Mouse (Mus musculus) limb, embryonic 14.5 days (tissue): ENCODE results near the gene Tmem127. TPM values are rescaled to one million over a fixed set of nuclear protein-coding genes. Genes with fewer than 3 reads are reported as not detected.

ENCODE experiments used
- ATAC-seq: fragments of 200-750 bp; cut with Nextera tagmentation; 2 replicates; pipeline ENCODE4 v1.8.0; 2017; ENCODE audit warnings: low read depth, moderate number of reproducible peaks, moderate TSS enrichment; ENCODE audit not compliant: low FRiP score
- DNase-seq: peaks from one replicate; pipeline ENCODE4 v3.0.0-alpha.2; 2015; ENCODE audit warnings: low spot score
- H3K27ac ChIP-seq: fragments of 300-500 bp; sonication (generic); replicated peaks from 2 replicates; pipeline ENCODE4 v1.5.1; 2014; ENCODE audit warnings: low read depth, mild to moderate bottlenecking, low read length, moderate library complexity, mixed read lengths
- H3K27me3 ChIP-seq: fragments of 300-500 bp; sonication (generic); 2 replicates; pipeline ENCODE4 v1.6.1; 2014; ENCODE audit warnings: low read length, mixed read lengths; ENCODE audit not compliant: control insufficient read depth, insufficient read depth
- H3K36me3 ChIP-seq: fragments of 300-500 bp; sonication (generic); 2 replicates; pipeline ENCODE4 v1.6.1; 2014; ENCODE audit warnings: mild to moderate bottlenecking, low read length, moderate library complexity, mixed read lengths; ENCODE audit not compliant: control insufficient read depth, insufficient read depth
- H3K4me1 ChIP-seq: fragments of 300-500 bp; sonication (generic); 2 replicates; pipeline ENCODE4 v1.6.1; 2014; ENCODE audit warnings: antibody characterized with exemption, low read length, mixed read lengths; ENCODE audit not compliant: control insufficient read depth, insufficient read depth
- H3K4me2 ChIP-seq: fragments of 300-500 bp; sonication (generic); replicated peaks from 2 replicates; pipeline ENCODE4 v1.6.1; 2014; ENCODE audit warnings: low read depth, mild to moderate bottlenecking, low read length, moderate library complexity; ENCODE audit not compliant: severe bottlenecking
- H3K4me3 ChIP-seq: fragments of 300-500 bp; sonication (generic); replicated peaks from 2 replicates; pipeline ENCODE4 v1.5.1; 2014; ENCODE audit warnings: low read length
- H3K9ac ChIP-seq: fragments of 300-500 bp; sonication (generic); 2 replicates; pipeline ENCODE4 v1.6.1; 2014; ENCODE audit warnings: mild to moderate bottlenecking, low read depth, low read length, moderate library complexity; ENCODE audit not compliant: severe bottlenecking
- H3K9me3 ChIP-seq: fragments of 300-500 bp; sonication (generic); 2 replicates; pipeline ENCODE4 v1.6.1; 2016; ENCODE audit warnings: low read length; ENCODE audit not compliant: control insufficient read depth
- POLR2A ChIP-seq: fragments of 200-500 bp; IDR thresholded peaks from 2 replicates; pipeline ENCODE4 v1.8.0; 2012; ENCODE audit warnings: inconsistent platforms, mild to moderate bottlenecking, moderate library complexity, borderline replicate concordance; ENCODE audit not compliant: insufficient read depth, insufficient read length; ENCODE audit errors: extremely low read depth
- WGBS: fragments of 180-500 bp; shearing (Covaris S2); extraction: QIAGEN DNeasy Blood & Tissue Kit; methylation state at CpG from one replicate; pipeline ENCODE4 v1.1.7; 2014; 5-methylcytosine and 5-hydroxymethylcytosine counted together
- polyA plus RNA-seq, 2 experiments: library from polyadenylated mRNA; depleted of rRNA in 1 of 2; stranded (reverse) in 1 of 2; unstranded in 1 of 2; fragments of >200 nt; fragmentation: Nextera tagmentation in 1 of 2; extraction: Ambion mirVana in 1 of 2; gene quantifications; 2 replicates each; pipeline versions ENCODE4 v1.2.1 to v1.2.3; 2012 to 2014

Tmem127 gene
- polyA plus RNA-seq, 2 experiments, result 22.7 to 36.2 TPM

DNA sequence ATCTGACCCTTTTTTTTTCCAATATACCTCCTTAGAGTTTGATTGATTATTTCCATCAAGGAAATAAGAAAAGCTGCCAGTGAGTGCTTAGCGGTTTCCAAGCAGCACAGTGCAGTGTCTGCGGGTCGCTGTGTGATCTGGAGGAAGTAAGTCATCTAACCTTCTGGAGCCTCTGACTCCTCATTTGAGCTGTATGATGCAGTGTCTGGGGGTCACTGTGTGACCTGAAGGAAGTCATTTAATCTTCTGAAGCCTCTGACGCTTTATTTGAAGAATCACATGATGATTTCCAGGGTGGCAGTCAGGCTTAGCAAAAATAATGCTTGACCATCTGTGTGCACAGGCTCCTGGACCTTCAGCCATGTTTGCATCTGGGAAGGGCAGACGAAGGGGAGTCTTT, 5.1 kb downstream of the Tmem127 start:
- no peaks in the 10 kb centered on the region for H3K27me3 ChIP-seq
- H3K4me2 ChIP-seq, result no peak overlapping the region
- ATAC-seq (no peak), DNase-seq (no peak)
- peaks cover 37% of the 10 kb centered on the region for H3K36me3 ChIP-seq
- H3K27ac ChIP-seq, result no peak overlapping the region
- no peak overlapping the region for H3K9ac ChIP-seq
- TF ChIP-seq POLR2A, result no peak
- H3K4me3 ChIP-seq, result no peak overlapping the region
- peaks cover 11% of the 10 kb centered on the region for H3K4me1 ChIP-seq
- 68% methylated on average over 5 of the region's 5 CpGs for WGBS
- H3K9me3 ChIP-seq, result no peaks in the 10 kb centered on the region

DNA sequence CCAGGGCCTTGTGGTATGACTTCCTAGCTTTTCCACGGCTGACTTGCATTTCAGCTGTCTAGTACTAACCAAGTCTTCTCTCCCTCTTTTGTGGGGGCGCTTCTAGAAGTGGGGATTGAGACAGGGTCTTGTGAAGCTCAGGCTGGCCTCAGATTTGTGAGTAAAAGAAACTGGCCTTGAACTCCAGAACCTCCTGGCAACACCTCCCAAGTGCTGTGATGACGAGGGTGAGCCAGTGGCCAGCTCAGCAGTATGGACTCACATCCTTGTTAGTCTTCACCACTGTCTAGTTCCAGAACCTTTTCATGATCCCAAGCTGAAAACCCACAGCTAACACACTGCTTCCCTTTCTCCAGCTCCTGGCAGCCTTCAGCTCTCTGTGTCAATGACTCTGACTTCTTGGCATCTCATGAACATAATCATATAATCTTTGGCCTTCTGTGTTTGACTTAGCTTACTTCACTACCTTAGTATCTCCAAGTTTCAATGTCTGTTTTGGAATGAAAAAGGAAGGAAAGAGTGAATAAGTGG, 7.0 kb downstream of the Tmem127 start:
- H3K4me2 ChIP-seq, result no peak overlapping the region
- H3K27me3 ChIP-seq, result no peaks in the 10 kb centered on the region
- ATAC-seq (no peak), DNase-seq (no peak)
- no peak for TF ChIP-seq POLR2A
- peaks cover 48% of the 10 kb centered on the region for H3K36me3 ChIP-seq
- H3K4me1 ChIP-seq, result no peaks in the 10 kb centered on the region
- H3K9me3 ChIP-seq, result no peaks in the 10 kb centered on the region
- WGBS, result 82% methylated on average over 3 of the region's 3 CpGs
- H3K9ac ChIP-seq, result no peak overlapping the region
- H3K27ac ChIP-seq, result no peak overlapping the region
- no peak overlapping the region for H3K4me3 ChIP-seq

DNA sequence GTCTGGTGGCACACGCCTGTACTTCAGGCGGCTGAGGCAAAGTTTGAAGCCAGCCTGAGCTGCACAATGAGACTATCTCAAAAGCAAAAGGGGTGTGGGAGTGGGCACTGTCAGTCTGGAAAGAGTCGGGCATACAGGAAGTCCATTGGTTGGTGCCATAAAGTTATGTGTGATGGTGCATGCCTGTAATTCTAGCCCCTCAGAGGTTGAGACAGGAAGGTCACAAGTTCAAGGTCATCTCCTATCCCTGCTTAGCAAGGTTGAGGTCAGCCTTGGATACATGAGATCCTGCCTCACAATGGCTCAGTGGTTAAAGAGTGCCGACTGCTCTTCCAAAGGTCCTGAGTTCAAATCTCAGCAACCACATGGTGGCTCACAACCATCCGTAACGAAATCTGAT, 7.6 kb downstream of the Tmem127 start:
- TF ChIP-seq POLR2A, result no peak
- Histone ChIP-seq H3K9ac (no peak overlapping the region), H3K4me3 (no peak overlapping the region), H3K4me2 (no peak overlapping the region), H3K27me3 (no peaks in the 10 kb centered on the region), H3K27ac (no peak overlapping the region), H3K4me1 (no peaks in the 10 kb centered on the region), H3K36me3 (peaks cover 51% of the 10 kb centered on the region), H3K9me3 (no peaks in the 10 kb centered on the region)
- 84% methylated on average over 6 of the region's 6 CpGs for WGBS
- ATAC-seq (no peak), DNase-seq (no peak)

DNA sequence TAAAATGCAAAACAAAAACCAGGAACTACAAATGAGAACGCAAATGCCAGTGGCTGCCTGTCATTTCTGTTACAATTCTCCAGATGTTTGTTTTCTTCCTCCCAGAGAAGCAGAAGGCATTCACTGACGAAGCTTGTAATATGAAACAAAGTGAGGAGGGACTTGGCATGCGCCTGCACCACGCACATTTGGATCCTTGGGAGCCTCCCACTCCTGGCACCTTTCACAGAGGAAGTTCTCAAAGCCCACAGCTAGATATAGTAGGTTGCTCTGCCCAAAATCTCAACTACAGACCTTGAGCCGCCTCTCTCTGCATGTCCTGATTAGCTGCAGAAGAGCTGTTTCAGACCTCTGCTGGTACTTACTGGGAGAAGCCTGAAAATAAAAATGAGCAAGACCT, 11.6 kb downstream of the Tmem127 start:
- no peak for TF ChIP-seq POLR2A
- H3K36me3 ChIP-seq, result peaks cover 42% of the 10 kb centered on the region
- H3K4me2 ChIP-seq, result no peak overlapping the region
- H3K27ac ChIP-seq, result no peak overlapping the region
- H3K9me3 ChIP-seq, result no peaks in the 10 kb centered on the region
- H3K27me3 ChIP-seq, result no peaks in the 10 kb centered on the region
- 93% methylated on average over 5 of the region's 5 CpGs for WGBS
- ATAC-seq (no peak), DNase-seq (no peak)
- H3K4me3 ChIP-seq, result no peak overlapping the region
- H3K9ac ChIP-seq, result no peak overlapping the region
- no peaks in the 10 kb centered on the region for H3K4me1 ChIP-seq

DNA sequence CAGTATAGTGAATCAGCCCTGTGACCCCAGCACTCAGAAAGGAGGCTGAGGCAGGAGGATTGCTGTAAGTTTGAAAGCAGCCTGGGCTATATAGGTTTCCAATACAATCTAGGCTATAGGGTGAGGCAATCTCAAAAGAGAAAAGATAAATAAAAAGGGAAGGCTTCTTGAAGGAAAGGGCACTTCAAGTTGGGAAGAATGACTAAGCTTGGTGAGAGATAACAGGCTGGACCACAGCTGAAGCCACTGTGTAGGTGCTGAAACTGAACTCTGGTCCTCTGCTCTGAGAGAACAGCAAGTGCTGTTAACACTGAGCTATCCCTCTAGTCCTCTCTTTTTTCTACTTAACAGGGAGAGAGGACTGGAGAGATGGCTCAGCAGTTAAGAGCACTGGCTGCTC, 14.8 kb downstream of the Tmem127 start:
- no peak overlapping the region for H3K27ac ChIP-seq
- DNase-seq (no peak), ATAC-seq (no peak)
- peaks cover 20% of the 10 kb centered on the region for H3K36me3 ChIP-seq
- no peak for TF ChIP-seq POLR2A
- H3K9me3 ChIP-seq, result no peaks in the 10 kb centered on the region
- H3K9ac ChIP-seq, result no peak overlapping the region
- no peak overlapping the region for H3K4me3 ChIP-seq
- H3K4me1 ChIP-seq, result no peaks in the 10 kb centered on the region
- H3K27me3 ChIP-seq, result no peaks in the 10 kb centered on the region
- no peak overlapping the region for H3K4me2 ChIP-seq

DNA sequence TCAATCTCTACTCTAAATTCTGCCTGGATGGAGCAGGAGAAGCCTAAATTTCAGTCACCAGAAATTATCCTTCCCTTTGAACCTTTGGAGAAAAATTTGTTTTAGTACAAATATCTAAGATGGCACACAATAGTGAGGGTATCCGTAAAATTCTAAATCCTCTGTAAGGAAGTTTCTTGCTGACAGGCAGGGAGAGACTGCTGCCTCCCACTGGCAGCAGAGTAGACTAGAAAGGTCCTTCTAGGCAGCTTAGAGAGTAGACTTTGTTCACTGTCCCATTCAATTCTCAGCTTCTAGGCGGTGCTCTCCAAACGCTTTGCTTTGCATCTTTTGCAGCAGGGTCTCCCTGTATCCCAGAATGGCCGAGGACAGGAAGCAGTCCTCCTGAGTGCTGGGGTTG, 20.1 kb downstream of the Tmem127 start:
- Histone ChIP-seq H3K27me3 (no peaks in the 10 kb centered on the region), H3K27ac (no peak overlapping the region), H3K4me2 (no peak overlapping the region), H3K36me3 (no peaks in the 10 kb centered on the region), H3K9ac (no peak overlapping the region), H3K9me3 (no peaks in the 10 kb centered on the region), H3K4me1 (peaks cover 4% of the 10 kb centered on the region; the same call in 1 of the 2 replicates), H3K4me3 (no peak overlapping the region)
- TF ChIP-seq POLR2A, result no peak
- DNase-seq, result no peak
- WGBS, result 47% methylated on average over 4 of the region's 4 CpGs
- no peak for ATAC-seq
